Mouse (Mus musculus) A20 (cell line): Measurements from ENCODE around the gene Pradc1.
A peak's percentile ranks its signal among the peaks of the same experiment; 100 is the strongest.

Experiments used
- DNase-seq: peaks from one replicate; pipeline ENCODE4 v3.0.0-alpha.2; 2011; ENCODE audit warnings: low read depth, low spot score

Pradc1 gene

GRCm38 (mm10) chr6:85450697-85451663 is 790 bp downstream of the Pradc1 start, which contains the start of gene Cct7:
Cct7 (plus strand) TSS chr6:85451514.
- peak; percentile 100 for DNase-seq

- DNase-seq: peak; percentile 22
Measured at GRCm38 (mm10) chr6:85450140-85450539, 1.6 kb downstream of the Pradc1 start.

- no peak for DNase-seq
Measured at GRCm38 (mm10) chr6:85447351-85447750, 4.4 kb downstream of the Pradc1 start.

- DNase-seq: no peak
Measured at GRCm38 (mm10) chr6:85445286-85445685, 6.5 kb downstream of the Pradc1 start.

GRCm38 (mm10) chr6:85444266-85444965 is 7.4 kb downstream of the Pradc1 start:
- DNase-seq: no peak

GRCm38 (mm10) chr6:85443488-85444233 is 8.1 kb downstream of the Pradc1 start:
- DNase-seq: no peak

- no peak for DNase-seq
Measured at GRCm38 (mm10) chr6:85441142-85441541, 10.6 kb downstream of the Pradc1 start.

- no peak for DNase-seq
Measured at GRCm38 (mm10) chr6:85436631-85437030, 15.1 kb downstream of the Pradc1 start.

- no peak for DNase-seq
Measured at GRCm38 (mm10) chr6:85436204-85436603, 15.6 kb downstream of the Pradc1 start.

GRCm38 (mm10) chr6:85433865-85434264 is 17.9 kb downstream of the Pradc1 start:
- DNase-seq: peak; percentile 60

- peak; percentile 88 for DNase-seq
Measured at GRCm38 (mm10) chr6:85431842-85432431, 19.8 kb downstream of the Pradc1 start, which contains the start of gene Smyd5. Smyd5 (plus strand) TSS chr6:85431989.

GRCm38 (mm10) chr6:85431274-85431841 is 20.4 kb downstream of the Pradc1 start:
- no peak for DNase-seq

GRCm38 (mm10) chr6:85423836-85424379 is 27.9 kb downstream of the Pradc1 start, which contains the start of gene Noto:
Noto (plus strand) TSS chr6:85423886.
- no peak for DNase-seq

GRCm38 (mm10) chr6:85419150-85419549 is 32.6 kb downstream of the Pradc1 start:
- DNase-seq: no peak

GRCm38 (mm10) chr6:85415829-85416228 is 35.9 kb downstream of the Pradc1 start:
- no peak for DNase-seq

- peak; percentile 67 for DNase-seq
Measured at GRCm38 (mm10) chr6:85410771-85411273, 40.9 kb downstream of the Pradc1 start.

GRCm38 (mm10) chr6:85409003-85409402 is 42.8 kb downstream of the Pradc1 start:
- no peak for DNase-seq

- DNase-seq: no peak
Measured at GRCm38 (mm10) chr6:85403039-85403438, 48.7 kb downstream of the Pradc1 start.

- peak; percentile 6 for DNase-seq
Measured at GRCm38 (mm10) chr6:85402613-85403012, 49.2 kb downstream of the Pradc1 start.

- DNase-seq: no peak
Measured at GRCm38 (mm10) chr6:85399715-85400114, 52.1 kb downstream of the Pradc1 start.
